ENCODE assay signal across 8 mouse cellular contexts in the genomic region with DNA sequence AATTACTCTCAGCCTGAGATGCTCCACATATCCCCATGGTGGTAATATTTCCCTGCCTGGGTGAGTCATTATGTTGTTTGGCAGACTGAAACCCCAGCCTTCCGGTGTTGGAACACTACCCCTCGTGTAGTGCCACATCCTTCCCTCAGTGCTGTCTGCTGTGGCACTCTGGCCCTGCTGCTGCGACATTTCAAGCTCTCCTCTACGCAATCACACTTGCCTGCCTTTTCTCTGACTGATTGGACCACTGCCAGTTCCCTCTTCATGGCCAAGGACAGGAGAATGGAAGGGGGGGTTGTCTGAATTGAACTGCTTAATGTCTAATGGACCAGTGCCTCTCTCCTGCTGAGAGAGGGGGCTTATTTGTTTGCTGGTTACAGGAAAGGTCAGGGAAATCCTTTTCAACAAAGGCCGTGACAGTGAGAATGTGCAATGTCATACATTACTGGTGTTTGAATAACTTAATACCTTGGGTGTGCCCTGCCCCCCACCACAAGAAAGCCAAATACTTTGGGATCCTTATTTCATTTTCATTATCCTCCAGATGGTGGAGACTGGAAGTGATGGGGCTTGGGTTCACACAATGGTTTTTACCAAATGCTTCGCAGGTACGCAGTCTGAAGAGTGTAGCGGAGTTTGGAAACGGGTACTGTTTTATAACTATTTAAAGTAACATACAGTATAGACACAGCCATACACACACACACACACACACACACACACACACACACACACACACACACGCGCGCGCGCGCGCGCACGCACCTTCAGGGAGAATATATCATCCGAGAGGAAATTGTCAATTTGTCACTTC.
A peak's percentile ranks its signal among the peaks of the same experiment; 100 is the strongest.
DNase-seq lines count a peak whose midpoint lies in the region; ATAC-seq and TF ChIP-seq lines count a peak whose summit lies in the region.

No protein-coding gene starts in this region.

- no peaks in the 10 kb centered on the region for H3K36me3 ChIP-seq in kidney, adult 2 months (ENCODE audit: control insufficient read depth, insufficient read depth, low read length)
- no peaks in the 10 kb centered on the region for H3K36me3 ChIP-seq in kidney, embryonic 16.5 days (ENCODE audit: insufficient read depth, low read length)
- no peaks in the 10 kb centered on the region for H3K36me3 ChIP-seq in forebrain, embryonic 16.5 days (ENCODE audit: control insufficient read depth, insufficient read depth)

- H3K27me3 ChIP-seq in kidney, adult 2 months (replicated peaks; ENCODE audit: control insufficient read depth, insufficient read depth, low read length), result no peaks in the 10 kb centered on the region
- H3K27me3 ChIP-seq in kidney, embryonic 16.5 days (ENCODE audit: insufficient read depth, low read length), result no peaks in the 10 kb centered on the region
- no peaks in the 10 kb centered on the region for H3K27me3 ChIP-seq in forebrain, embryonic 16.5 days (replicated peaks; ENCODE audit: control insufficient read depth, insufficient read depth, low read length)

- TF ChIP-seq CTCF in kidney, adult 2 months (conservative IDR thresholded peaks at IDR 0.05; ENCODE audit: insufficient read depth, insufficient read length, low read depth, low read length), result no peak

- H3K4me3 ChIP-seq in kidney, adult 2 months (ENCODE audit: insufficient read depth, low read depth, low read length), result no peak overlapping the region
- H3K4me3 ChIP-seq in kidney, embryonic 16.5 days (ENCODE audit: low read length), result no peak overlapping the region
- no peak overlapping the region for H3K4me3 ChIP-seq in forebrain, embryonic 16.5 days (replicated peaks; ENCODE audit: low read length)

- no peaks in the 10 kb centered on the region for H3K4me1 ChIP-seq in kidney, adult 2 months (ENCODE audit: control insufficient read depth, insufficient read depth, low read length)
- 0 out of 2 replicates have a peak, but pooled peaks cover 6% of the 10 kb centered on the region for H3K4me1 ChIP-seq in kidney, embryonic 16.5 days (ENCODE audit: insufficient read depth, low read length)
- peaks cover 28% of the 10 kb centered on the region for H3K4me1 ChIP-seq in forebrain, embryonic 16.5 days (replicated peaks; ENCODE audit: control insufficient read depth, insufficient read depth, low read length)

- DNase-seq in kidney, adult 2 months, result peak; percentile 1
- peak; percentile 63 for DNase-seq in brain, adult 2 months (ENCODE audit: low read depth, low spot score)
- DNase-seq in heart, postnatal 4 days, result peak; percentile 48
- DNase-seq in skeletal muscle tissue, adult 2 months (ENCODE audit: low read depth, low spot score), result peak; percentile 24
- no peak for DNase-seq in urinary bladder, adult 2 months (ENCODE audit: low spot score)

- H3K4me2 ChIP-seq in kidney, embryonic 16.5 days (replicated peaks; ENCODE audit: low read depth, low read length), result no peak overlapping the region
- H3K4me2 ChIP-seq in forebrain, embryonic 16.5 days (ENCODE audit: low read length), result peak overlapping the region; percentile 23

- H3K9me3 ChIP-seq in kidney, embryonic 16.5 days (ENCODE audit: low read length), result no peaks in the 10 kb centered on the region
- H3K9me3 ChIP-seq in forebrain, embryonic 16.5 days (ENCODE audit: control insufficient read depth, low read length), result no peaks in the 10 kb centered on the region

- no peak overlapping the region for H3K27ac ChIP-seq in kidney, adult 2 months (ENCODE audit: insufficient read depth, low read depth, low read length)
- H3K27ac ChIP-seq in kidney, embryonic 16.5 days (ENCODE audit: low read length), result no peak overlapping the region
- H3K27ac ChIP-seq in forebrain, embryonic 16.5 days (ENCODE audit: low read length), result no peak overlapping the region

- ATAC-seq in kidney, embryonic 16.5 days (ENCODE audit: low FRiP score, low TSS enrichment), result no peak
- peak; percentile 94 for ATAC-seq in forebrain, embryonic 16.5 days
- 0 out of 2 replicates have a peak, but pooled peaks have one; percentile 15 for ATAC-seq in megakaryocyte, adult 5-6 weeks (ENCODE audit: poor library complexity, severe bottlenecking)

- TF ChIP-seq POLR2A in kidney, adult 2 months (IDR thresholded peaks at IDR 0.05; ENCODE audit: low read depth, low read length), result no peak

- H3K9ac ChIP-seq in kidney, embryonic 16.5 days (replicated peaks; ENCODE audit: low read length), result no peak overlapping the region
- no peak overlapping the region for H3K9ac ChIP-seq in forebrain, embryonic 16.5 days (replicated peaks; ENCODE audit: low read depth, low read length)

- WGBS in kidney, adult 2 months, result 79% methylated on average over 19 of the region's 19 CpGs
- 76% methylated on average over 19 of the region's 19 CpGs for WGBS in kidney, embryonic 16.5 days
- WGBS in forebrain, embryonic 16.5 days, result 49% methylated on average over 19 of the region's 19 CpGs
